Mouse (Mus musculus) heart, postnatal 0 days (tissue): ENCODE data around the gene Scd4.

ENCODE experiments used
- CTCF ChIP-seq: IDR thresholded peaks from 2 replicates; pipeline ENCODE4 v1.5.1; 2016; ENCODE audit warnings: antibody characterized with exemption, control low read depth, low read depth
- EP300 ChIP-seq: IDR thresholded peaks from 2 replicates; pipeline ENCODE4 v1.6.1; 2016; ENCODE audit warnings: antibody characterized with exemption, low read depth

DNA sequence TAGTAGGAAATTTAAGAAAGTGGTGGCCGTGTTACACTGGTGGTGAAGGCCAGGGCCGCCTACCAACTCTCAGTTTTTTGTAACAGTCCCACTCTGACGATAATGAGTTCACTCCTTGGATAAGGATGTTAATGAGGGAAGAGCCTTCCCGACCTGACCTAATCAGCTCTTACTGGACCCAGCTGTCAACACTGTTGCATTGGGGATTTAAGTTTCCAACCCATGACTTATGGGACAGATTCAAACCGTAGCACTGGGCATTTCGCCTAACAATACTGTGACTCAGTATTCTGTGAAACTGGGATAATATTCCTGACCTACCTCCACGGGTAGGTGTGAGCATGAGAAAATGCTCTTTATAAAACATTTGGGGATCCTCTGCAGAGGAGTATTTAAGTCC lies 26.7 kb upstream of the Scd4 start:
- TF ChIP-seq CTCF = no peak
- no peak for TF ChIP-seq EP300
